Mouse (Mus musculus) heart, postnatal 25 days (tissue): ENCODE data around the gene Fbrsl1. TPM values are rescaled to one million over a fixed set of nuclear protein-coding genes. Genes with fewer than 3 reads are reported as not detected.
"Not testable (repeated sequence)": the region's sequence is repeated elsewhere in the genome, so short reads cannot be mapped to it uniquely, and the experiment has no call there.

ENCODE experiments used
- DNase-seq: peaks from one replicate; pipeline ENCODE4 v3.0.0; 2022; ENCODE audit warnings: low spot score
- intact Hi-C: fragments of 180-260 bp; cut with DNase I; formaldehyde crosslinking; loops from one replicate; pipeline ENCODE4 v1.15.1; 2025
- total RNA-seq, 2 experiments: library from RNA; stranded (reverse); gene quantifications; 2 replicates each; pipeline ENCODE4 v1.2.3; 2021

Gene Fbrsl1
- total RNA-seq, 2 experiments from 2014 or later: 43.1 to 48.6 TPM

GRCm38 (mm10) chr5:110458936-110459335 lies 10.6 kb upstream of the Fbrsl1 start:
- no peak for DNase-seq
- intact Hi-C loops: no loop called here

GRCm38 (mm10) chr5:110455272-110455671 lies 7.0 kb upstream of the Fbrsl1 start:
- no peak for DNase-seq
- intact Hi-C loops: no loop called here

DNA sequence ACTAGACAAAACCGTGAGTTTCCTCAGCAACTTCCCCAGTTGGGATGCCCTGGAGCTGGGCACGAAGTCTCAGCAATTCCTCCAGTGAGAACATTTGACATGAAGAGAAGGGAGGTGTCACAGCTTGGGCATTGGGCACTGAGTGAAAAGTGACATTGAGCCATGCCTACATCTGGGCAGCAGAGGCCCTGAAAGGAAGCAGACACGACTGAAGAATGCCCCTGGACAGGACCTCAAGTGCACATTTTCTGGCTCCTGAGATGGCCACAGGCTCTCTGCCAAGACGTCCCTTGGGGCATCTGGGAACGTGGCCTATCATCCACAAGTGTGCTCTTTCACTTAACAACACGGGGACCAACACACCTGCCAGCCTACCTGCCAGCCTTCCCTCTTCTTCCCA lies 991 bp upstream of the Fbrsl1 start:
- no peak for DNase-seq
- intact Hi-C loops: no loop called here

- intact Hi-C loops: no loop called here
- DNase-seq: no peak
These were observed 425 bp downstream of the Fbrsl1 start for GRCm38 (mm10) chr5:110447720-110448435.

DNA sequence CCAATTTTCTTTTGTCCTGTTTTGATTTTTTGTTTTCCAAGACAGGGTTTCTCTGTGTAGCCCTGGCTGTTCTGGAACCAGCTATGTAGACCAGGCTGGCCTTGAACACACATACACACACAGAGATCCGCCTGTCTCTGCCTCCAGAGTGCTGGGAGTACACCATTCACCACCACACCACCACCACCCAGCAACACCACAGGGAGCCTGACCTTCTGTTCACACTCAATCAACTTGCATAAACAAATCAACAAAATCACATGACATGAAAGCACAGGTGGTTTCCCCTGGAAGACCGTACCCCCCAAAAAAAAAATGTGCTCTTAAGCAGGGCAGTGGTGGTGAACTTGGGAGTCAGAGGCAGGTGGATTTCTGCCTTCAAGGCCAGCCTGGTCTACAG lies 3.8 kb downstream of the Fbrsl1 start:
- intact Hi-C loops: no loop called here

DNA sequence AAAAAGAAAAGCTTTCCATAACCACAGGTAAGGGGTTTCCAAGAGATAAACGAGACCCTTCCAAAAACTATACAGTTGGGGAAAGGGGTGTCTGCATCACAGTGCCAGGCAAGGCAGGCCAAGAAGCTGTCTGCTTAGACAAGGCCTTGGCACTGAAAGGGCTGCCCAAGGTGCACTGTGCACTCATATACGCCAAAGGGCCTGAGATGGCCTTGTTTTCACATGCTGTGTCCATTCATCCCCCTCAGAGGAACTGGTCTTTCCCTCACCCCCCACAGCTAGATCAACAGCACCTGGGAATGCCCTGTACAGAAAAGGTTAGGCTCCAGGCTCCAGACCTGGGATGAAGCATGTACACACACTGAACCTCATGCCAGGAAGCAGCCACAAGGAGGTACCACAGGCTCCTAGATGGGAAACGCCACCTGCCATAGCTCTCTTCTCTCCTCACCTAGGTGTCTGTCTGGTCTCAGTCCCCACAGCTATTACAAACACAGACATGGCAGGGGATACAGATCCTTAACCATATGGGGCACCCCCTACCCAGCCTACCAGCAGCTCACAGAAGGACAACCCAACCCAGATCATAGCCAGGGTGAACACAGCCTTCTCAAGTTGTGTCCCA lies 5.2 kb downstream of the Fbrsl1 start:
- intact Hi-C loops: no loop called here

More for the DNA sequence above, 3.8 kb downstream of the Fbrsl1 start:
- DNase-seq: no peak

GRCm38 (mm10) chr5:110439565-110440310 lies 8.6 kb downstream of the Fbrsl1 start:
- intact Hi-C loops: no loop called here
- DNase-seq: no peak

More for the DNA sequence above, 5.2 kb downstream of the Fbrsl1 start:
- no peak for DNase-seq

- intact Hi-C loops: no loop called here
- DNase-seq: no peak
These were observed 9.7 kb downstream of the Fbrsl1 start for GRCm38 (mm10) chr5:110438591-110438990.

DNA sequence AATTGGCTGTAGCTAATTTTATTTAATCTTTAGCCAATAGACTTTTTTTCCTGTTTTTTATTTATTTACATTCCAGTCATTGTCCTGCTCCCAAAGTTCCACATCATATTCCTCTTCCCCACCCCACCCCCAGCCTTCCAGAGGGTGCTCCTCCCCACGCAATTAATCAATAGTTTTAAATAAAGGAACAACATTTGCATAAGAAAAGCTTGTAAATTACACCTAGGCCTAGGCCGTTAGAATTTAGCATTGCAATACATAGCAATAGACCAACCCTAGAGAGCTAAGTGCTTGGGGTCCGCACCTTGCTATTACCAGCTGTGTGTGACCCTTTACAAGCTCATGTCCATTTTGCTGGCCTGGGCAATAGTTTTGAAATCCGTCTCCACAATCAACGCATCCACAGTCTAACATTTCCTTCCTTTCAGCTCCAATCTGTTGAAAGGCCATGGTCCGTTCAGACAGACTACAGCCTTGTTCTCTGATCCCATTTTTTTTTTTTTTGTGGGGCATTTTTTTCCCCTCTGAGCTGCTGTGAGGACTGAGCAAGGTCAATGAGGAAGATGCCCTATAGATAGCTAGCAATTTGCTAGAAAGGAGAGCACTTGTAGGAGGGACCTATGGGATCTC lies 10.6 kb downstream of the Fbrsl1 start:
- intact Hi-C loops: no loop called here
- DNase-seq: no peak

GRCm38 (mm10) chr5:110436166-110436565 lies 12.1 kb downstream of the Fbrsl1 start:
- intact Hi-C loops, DNase-seq: not testable (repeated sequence)

DNA sequence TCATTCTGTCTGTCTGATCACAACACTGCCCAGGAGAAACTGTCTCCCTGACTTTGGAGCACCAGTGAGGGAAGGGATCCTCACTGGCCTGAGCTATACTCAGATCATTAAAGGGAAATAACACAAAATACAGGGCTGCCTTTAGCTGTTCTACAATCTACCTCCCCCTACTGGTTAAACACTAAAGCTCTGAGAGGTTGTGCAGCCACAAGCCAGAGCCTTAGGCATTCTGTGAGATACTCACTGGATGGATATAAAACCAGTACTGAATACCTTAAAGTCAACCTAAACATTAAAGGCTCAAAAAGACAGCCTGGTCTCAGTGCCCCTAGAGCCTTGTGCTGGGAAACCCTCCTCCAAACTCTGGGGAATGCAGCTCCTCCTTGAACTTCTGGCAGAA lies 13.5 kb downstream of the Fbrsl1 start:
- intact Hi-C loops: no loop called here
- no peak for DNase-seq

DNA sequence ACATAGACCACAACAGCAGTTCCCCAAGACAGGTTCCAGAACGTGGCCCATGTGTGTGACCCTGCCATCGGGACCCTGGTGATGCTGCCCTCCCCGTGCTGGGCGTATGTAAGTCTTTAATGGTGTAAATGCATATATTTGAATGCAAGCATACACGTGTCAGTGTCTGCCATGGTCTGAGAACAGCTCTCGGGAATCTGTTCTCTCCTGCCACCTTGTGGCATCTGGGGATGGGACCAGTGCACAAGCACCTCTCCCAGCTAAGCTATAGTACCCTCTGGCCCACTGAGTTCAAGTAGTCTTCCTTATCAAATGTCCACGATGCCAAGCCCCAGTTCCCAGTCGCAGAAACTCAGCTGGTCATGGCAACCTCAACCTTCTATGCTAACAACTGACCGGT lies 19.3 kb downstream of the Fbrsl1 start:
- DNase-seq: no peak
- intact Hi-C loops: loop anchor here (2.0 to 5.0 kb wide), 2 partner anchors 47 to 72 kb away; no protein-coding TSS in a partner anchor

GRCm38 (mm10) chr5:110428290-110428689 lies 20.0 kb downstream of the Fbrsl1 start:
- DNase-seq: no peak
- intact Hi-C loops: loop anchor here (2.0 to 5.0 kb wide), 2 partner anchors 46 to 71 kb away; no protein-coding TSS in a partner anchor

- intact Hi-C loops: loop anchor here (5.0 kb wide), 1 partner anchor 43 kb away; no protein-coding TSS in a partner anchor
- DNase-seq: no peak
These were observed 23.1 kb downstream of the Fbrsl1 start for GRCm38 (mm10) chr5:110425187-110425586.

DNA sequence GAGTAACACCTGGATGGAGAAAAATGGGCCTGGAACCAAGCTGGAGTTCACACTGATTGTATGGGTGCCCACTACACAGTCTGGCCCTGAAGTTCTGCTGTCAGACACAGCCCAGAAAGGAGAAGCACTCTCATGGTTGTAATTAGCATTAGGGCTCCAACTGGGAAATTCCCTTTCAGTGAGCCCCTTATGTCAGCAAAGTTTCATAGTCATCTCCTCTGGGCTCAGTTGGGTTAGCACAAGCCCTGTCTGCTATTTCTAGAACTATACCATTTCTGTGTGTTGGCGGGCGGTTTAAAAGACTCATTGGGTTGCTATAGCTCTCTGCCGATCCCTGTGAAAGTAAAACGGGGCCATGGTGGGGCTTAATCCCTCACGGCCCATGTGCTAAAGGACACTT lies 24.1 kb downstream of the Fbrsl1 start:
- no peak for DNase-seq
- intact Hi-C loops: no loop called here

- no peak for DNase-seq
- intact Hi-C loops: no loop called here
These were observed 26.9 kb downstream of the Fbrsl1 start for GRCm38 (mm10) chr5:110421393-110421792.

DNA sequence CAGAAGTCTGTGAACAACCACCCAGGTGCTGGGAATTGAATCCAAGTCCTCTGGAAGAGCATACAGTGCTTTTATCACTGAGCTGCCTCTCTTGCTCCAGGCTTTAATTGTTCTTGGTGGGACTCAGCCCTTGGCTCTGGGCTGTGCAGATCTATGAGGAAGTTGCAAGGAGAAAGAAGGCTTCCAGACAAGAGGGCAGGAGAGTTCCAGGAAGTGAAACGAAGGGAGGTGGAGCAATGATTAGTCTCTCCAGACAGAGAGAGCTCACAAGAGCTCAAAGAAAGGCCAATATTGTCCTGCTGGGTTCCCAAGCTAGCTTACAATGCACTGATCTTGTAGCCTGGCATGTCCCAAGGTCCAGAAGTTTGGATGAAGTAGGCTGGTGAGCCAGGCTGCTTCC lies 27.4 kb downstream of the Fbrsl1 start:
- intact Hi-C loops: no loop called here
- no peak for DNase-seq

- no peak for DNase-seq
- intact Hi-C loops: no loop called here
These were observed 28.1 kb downstream of the Fbrsl1 start for GRCm38 (mm10) chr5:110420201-110420600.

- intact Hi-C loops: no loop called here
- no peak for DNase-seq
These were observed 29.8 kb downstream of the Fbrsl1 start for GRCm38 (mm10) chr5:110418523-110418911.

DNA sequence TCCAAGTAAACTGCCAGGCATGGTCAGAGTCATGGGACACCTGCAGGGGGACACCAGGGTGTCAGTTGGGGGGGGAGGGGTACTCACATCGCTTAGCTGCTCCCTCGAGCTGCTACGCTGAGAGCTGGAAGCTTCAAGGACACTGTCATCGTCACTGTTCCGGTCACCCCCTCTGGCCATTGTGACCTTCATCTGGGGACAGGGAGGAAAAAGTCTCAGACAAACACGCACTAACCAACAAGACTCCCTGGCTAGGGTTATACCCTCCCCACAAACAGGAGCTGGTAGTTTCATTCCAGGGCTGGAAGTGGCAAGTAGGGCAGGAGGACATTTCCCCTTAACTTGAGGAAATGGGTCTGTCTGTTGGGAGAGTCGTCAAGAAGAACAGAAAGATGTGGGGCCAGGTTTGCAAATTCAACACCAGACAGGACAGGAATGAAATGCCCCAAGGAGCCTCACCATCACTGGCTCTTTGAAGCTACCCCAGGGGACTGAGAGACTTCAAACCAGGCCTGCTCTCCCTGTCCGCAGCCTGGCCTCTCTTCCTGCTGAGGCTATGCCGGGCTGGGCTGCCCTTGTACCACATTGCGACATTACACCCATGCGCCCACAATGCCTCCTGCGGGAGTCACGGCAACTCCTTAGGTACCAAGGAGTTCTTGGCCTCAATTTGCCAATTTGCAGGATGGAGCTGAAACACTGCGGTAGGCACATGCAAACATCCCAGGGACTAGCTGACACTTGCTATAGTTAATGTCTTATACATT lies 30.4 kb downstream of the Fbrsl1 start:
- intact Hi-C loops: no loop called here
- no peak for DNase-seq
